Mouse (Mus musculus): ENCODE results near the gene Tnrc6c. TPM values are rescaled to one million over a fixed set of nuclear protein-coding genes. Genes with fewer than 3 reads are reported as not detected.

Gene Tnrc6c
- polyA plus RNA-seq, 1 experiment from 2014 or later = 29.7 TPM

DNA sequence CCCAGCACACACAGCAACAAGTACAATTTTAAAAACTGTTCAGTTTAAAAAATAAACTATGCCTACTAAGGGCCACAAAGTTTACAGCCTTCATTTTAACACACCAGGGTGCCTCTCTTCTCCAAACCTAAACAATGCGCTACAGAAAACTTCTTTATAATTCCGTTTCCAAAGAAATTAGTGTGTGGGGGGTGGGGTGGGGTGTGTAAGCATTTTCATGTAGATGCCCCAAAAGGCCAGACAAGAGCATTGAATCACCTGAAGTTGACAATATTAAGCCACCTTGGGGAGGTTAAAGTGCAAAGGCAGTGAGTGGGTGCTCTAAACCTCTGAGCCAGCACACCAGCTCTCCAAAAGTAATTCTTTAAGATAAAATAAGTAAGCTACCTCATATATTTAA, 24.2 kb upstream of the Tnrc6c start:
- ATAC-seq = no peak
- 43% methylated on average over 2 of the region's 2 CpGs for WGBS
- no peaks in the 10 kb centered on the region for H3K36me3 ChIP-seq (ENCODE audit: control insufficient read depth, insufficient read depth)

DNA sequence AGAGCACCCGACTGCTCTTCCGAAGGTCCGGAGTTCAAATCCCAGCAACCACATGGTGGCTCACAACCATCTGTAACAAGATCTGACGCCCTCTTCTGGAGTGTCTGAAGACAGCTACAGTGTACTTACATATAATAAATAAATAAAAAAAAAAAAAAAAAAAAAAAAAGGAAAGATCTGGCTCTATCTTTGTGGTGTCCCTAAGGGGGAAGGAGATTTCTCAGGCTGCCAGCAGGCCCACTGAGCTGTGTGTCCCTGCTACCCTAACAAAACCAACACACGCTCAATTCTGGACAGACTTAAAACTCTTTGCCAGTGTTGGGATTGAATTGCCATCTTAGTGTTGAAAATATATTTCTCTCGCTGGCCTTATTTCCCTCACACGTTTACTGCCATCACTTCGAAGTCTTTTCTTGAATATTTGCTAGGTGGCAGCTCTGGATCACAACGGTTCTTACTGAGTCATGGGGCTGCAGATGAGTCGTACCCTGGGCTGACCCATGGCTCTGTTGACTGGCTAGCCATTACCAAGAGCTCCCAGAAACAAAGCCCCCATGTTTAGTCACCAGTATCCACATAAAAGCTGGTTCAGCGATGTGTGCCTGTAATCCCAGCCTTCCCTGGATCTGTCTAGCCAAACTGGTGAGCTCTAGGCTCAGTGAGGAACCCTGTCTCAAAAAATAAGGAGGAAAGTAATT, 23.1 kb upstream of the Tnrc6c start:
- 93% methylated on average over 10 of the region's 11 CpGs for WGBS
- no peaks in the 10 kb centered on the region for H3K27me3 ChIP-seq (replicated peaks; ENCODE audit: control insufficient read depth, insufficient read depth, low read length)
- H3K4me2 ChIP-seq (ENCODE audit: low read length) = no peak overlapping the region
- no peak overlapping the region for H3K4me3 ChIP-seq (replicated peaks; ENCODE audit: low read length)
- H3K36me3 ChIP-seq (ENCODE audit: control insufficient read depth, insufficient read depth) = no peaks in the 10 kb centered on the region
- peaks cover 32% of the 10 kb centered on the region for H3K4me1 ChIP-seq (replicated peaks; ENCODE audit: control insufficient read depth, insufficient read depth, low read length)
- ATAC-seq = no peak
- H3K27ac ChIP-seq (ENCODE audit: low read length) = no peak overlapping the region
- no peak overlapping the region for H3K9ac ChIP-seq (replicated peaks; ENCODE audit: low read depth, low read length)
- no peaks in the 10 kb centered on the region for H3K9me3 ChIP-seq (ENCODE audit: control insufficient read depth, low read length)

More for the DNA sequence above, 24.2 kb upstream of the Tnrc6c start:
- Histone ChIP-seq H3K9me3 (ENCODE audit: control insufficient read depth, low read length) (no peaks in the 10 kb centered on the region), H3K27me3 (replicated peaks; ENCODE audit: control insufficient read depth, insufficient read depth, low read length) (no peaks in the 10 kb centered on the region), H3K9ac (replicated peaks; ENCODE audit: low read depth, low read length) (no peak overlapping the region), H3K4me1 (replicated peaks; ENCODE audit: control insufficient read depth, insufficient read depth, low read length) (peaks cover 36% of the 10 kb centered on the region), H3K27ac (ENCODE audit: low read length) (no peak overlapping the region), H3K4me3 (replicated peaks; ENCODE audit: low read length) (no peak overlapping the region), H3K4me2 (ENCODE audit: low read length) (no peak overlapping the region)

DNA sequence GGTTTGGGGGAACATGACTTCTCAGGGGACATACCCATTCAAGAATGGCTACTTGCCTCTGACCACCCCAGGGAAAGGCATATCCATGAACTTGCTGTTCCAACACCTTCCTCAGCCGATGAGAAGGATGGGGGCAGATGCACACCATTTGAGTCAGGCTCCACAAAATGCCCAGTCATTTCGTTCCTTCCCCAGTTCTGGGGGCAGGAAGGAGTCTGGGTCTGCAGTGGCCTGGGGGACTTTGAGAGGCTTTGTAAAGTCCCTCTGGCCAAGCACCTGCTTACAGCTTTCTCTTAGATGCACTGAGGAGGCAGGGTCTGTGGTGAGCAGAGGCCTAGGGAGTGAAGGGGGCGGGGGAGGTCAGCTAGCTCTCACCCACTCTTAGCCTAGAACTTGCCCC, 20.8 kb upstream of the Tnrc6c start:
- Histone ChIP-seq H3K4me1 (replicated peaks; ENCODE audit: control insufficient read depth, insufficient read depth, low read length) (peaks cover 15% of the 10 kb centered on the region), H3K4me3 (replicated peaks; ENCODE audit: low read length) (no peak overlapping the region), H3K9me3 (ENCODE audit: control insufficient read depth, low read length) (no peaks in the 10 kb centered on the region), H3K4me2 (ENCODE audit: low read length) (no peak overlapping the region), H3K9ac (replicated peaks; ENCODE audit: low read depth, low read length) (no peak overlapping the region), H3K36me3 (ENCODE audit: control insufficient read depth, insufficient read depth) (no peaks in the 10 kb centered on the region), H3K27me3 (replicated peaks; ENCODE audit: control insufficient read depth, insufficient read depth, low read length) (no peaks in the 10 kb centered on the region), H3K27ac (ENCODE audit: low read length) (no peak overlapping the region)
- 87% methylated on average over 3 of the region's 3 CpGs for WGBS
- ATAC-seq = no peak

DNA sequence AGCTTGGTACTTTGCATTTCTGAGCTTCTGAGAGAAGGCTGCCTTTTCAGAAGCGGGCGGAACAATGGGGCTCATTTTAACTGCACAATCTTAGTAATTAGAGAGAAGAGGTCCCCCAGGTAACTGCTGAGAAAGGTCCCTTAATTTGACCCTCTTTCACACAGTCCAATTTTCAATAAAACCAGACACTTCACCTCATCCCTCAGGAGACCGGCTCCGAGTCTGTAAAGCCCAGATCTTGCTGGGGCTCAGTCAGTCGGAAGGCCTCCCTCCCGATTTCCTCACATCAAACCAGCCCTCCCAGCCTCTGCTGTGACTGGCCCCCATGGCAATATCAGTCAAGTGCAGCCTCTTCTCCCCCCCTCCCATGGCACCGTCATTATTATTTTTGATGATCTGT, 15.7 kb upstream of the Tnrc6c start:
- Histone ChIP-seq H3K27ac (ENCODE audit: low read length) (no peak overlapping the region), H3K36me3 (ENCODE audit: control insufficient read depth, insufficient read depth) (no peaks in the 10 kb centered on the region), H3K9me3 (ENCODE audit: control insufficient read depth, low read length) (no peaks in the 10 kb centered on the region), H3K27me3 (replicated peaks; ENCODE audit: control insufficient read depth, insufficient read depth, low read length) (no peaks in the 10 kb centered on the region), H3K4me3 (replicated peaks; ENCODE audit: low read length) (no peak overlapping the region), H3K4me2 (ENCODE audit: low read length) (no peak overlapping the region), H3K4me1 (replicated peaks; ENCODE audit: control insufficient read depth, insufficient read depth, low read length) (peaks cover 9% of the 10 kb centered on the region), H3K9ac (replicated peaks; ENCODE audit: low read depth, low read length) (0 out of 2 replicates have a peak overlapping the region, but pooled peaks have one; percentile 9)
- 9% methylated on average over 7 of the region's 7 CpGs for WGBS
- no peak for ATAC-seq

DNA sequence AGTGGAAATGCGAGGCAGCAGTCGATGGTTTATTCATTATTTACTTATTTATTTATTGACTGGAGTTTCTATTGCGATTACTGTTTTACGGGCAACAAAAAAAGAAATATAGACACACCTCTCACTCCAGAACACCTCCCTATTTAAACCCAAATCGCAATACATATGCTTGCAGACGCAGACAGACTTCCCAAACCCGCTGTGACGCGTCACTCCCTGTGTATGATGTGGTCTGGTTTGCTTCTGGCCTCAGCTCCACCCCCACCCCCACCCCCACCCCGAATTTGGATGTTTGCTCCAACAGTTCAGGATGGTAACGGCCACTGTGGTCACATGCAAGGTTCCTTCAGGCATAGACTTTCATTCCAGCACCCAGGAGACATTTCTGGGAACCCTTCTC, 15.3 kb upstream of the Tnrc6c start:
- H3K9ac ChIP-seq (replicated peaks; ENCODE audit: low read depth, low read length) = no peak overlapping the region

DNA sequence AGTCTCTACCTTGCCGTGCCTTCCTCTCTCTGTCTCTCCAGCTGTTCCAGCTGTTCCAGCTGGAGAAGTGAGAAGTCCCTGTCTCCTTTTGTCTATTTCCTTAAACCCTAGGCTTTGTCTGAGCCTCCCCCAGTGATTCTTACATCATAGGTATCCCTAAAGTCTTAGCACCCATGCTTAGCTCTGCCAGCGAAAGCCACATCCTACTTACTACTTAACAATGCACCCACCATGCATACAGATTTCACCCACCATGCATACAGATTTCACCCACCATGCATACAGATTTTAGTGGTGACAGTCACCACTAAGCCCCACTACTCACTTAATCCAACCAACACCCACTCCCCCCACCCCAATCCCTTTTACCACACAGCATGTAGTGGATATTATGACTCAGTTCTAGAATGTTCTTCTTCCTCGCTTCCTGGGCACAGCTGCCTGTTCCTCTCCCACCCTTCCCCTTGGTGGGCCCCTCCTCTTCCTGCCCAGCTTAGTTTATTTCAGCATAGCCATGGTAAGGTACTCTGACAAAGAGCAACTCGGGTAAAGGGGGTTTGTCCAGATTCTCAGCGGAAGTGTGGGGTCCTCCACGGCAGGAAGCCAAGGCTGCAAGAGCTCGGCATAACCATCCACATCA, 14.6 kb upstream of the Tnrc6c start:
- Histone ChIP-seq H3K4me3 (replicated peaks; ENCODE audit: low read length) (no peak overlapping the region), H3K36me3 (ENCODE audit: control insufficient read depth, insufficient read depth) (no peaks in the 10 kb centered on the region), H3K4me1 (replicated peaks; ENCODE audit: control insufficient read depth, insufficient read depth, low read length) (peaks cover 9% of the 10 kb centered on the region), H3K27me3 (replicated peaks; ENCODE audit: control insufficient read depth, insufficient read depth, low read length) (no peaks in the 10 kb centered on the region), H3K4me2 (ENCODE audit: low read length) (no peak overlapping the region), H3K9ac (replicated peaks; ENCODE audit: low read depth, low read length) (no peak overlapping the region), H3K27ac (ENCODE audit: low read length) (no peak overlapping the region), H3K9me3 (ENCODE audit: control insufficient read depth, low read length) (no peaks in the 10 kb centered on the region)
- no peak for ATAC-seq
- WGBS = 81% methylated on average over 7 of the region's 7 CpGs

More for the DNA sequence above, 15.3 kb upstream of the Tnrc6c start:
- Histone ChIP-seq H3K4me3 (replicated peaks; ENCODE audit: low read length) (no peak overlapping the region), H3K27ac (ENCODE audit: low read length) (no peak overlapping the region), H3K9me3 (ENCODE audit: control insufficient read depth, low read length) (no peaks in the 10 kb centered on the region), H3K27me3 (replicated peaks; ENCODE audit: control insufficient read depth, insufficient read depth, low read length) (no peaks in the 10 kb centered on the region), H3K36me3 (ENCODE audit: control insufficient read depth, insufficient read depth) (no peaks in the 10 kb centered on the region), H3K4me2 (ENCODE audit: low read length) (no peak overlapping the region), H3K4me1 (replicated peaks; ENCODE audit: control insufficient read depth, insufficient read depth, low read length) (peaks cover 9% of the 10 kb centered on the region)
- 65% methylated on average over 11 of the region's 11 CpGs for WGBS
- no peak for ATAC-seq

DNA sequence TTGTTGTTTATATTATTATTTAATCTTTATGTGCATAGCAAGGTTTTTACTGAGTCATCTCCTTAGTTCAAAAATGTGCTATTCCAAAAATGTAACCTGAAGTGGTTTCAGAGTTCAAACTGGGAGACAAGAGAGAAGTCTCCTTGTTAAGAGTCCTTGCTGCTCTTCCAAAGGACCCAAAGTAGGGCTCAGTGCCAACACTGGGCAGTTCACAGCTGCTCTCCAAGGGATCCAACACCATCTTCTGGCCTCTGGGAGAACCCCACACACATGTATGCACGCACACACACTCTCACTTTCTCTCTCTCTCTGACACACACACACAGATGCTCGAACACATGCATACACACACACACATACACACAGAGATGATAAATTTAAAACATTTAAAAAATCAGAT, 11.9 kb upstream of the Tnrc6c start:
- no peaks in the 10 kb centered on the region for H3K9me3 ChIP-seq (ENCODE audit: control insufficient read depth, low read length)
- peaks cover 10% of the 10 kb centered on the region for H3K4me1 ChIP-seq (replicated peaks; ENCODE audit: control insufficient read depth, insufficient read depth, low read length)
- no peaks in the 10 kb centered on the region for H3K27me3 ChIP-seq (replicated peaks; ENCODE audit: control insufficient read depth, insufficient read depth, low read length)
- no peak overlapping the region for H3K9ac ChIP-seq (replicated peaks; ENCODE audit: low read depth, low read length)
- no peak overlapping the region for H3K4me2 ChIP-seq (ENCODE audit: low read length)
- H3K36me3 ChIP-seq (ENCODE audit: control insufficient read depth, insufficient read depth) = no peaks in the 10 kb centered on the region
- ATAC-seq = no peak
- no peak overlapping the region for H3K4me3 ChIP-seq (replicated peaks; ENCODE audit: low read length)
- no peak overlapping the region for H3K27ac ChIP-seq (ENCODE audit: low read length)
- WGBS = 74% methylated on average over 2 of the region's 2 CpGs

DNA sequence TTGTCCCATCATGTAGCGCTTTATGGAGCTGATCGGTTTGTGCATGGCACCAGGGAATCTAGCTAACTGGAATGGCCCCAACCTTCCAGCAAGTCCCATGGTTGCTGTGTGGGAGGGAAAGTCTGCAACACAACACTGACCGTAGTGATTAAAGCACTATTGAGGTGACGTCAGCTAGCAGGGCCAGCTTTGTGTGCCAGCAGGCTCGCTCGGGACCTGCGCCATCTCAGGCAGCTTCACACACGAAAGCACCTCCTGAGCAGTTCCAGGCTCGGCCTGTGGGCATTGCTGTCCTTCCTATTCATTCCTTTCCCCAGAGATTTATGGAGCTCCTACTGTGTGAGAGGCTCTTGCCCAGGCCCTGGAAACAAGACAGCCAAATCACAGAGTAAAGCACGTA, 10.8 kb upstream of the Tnrc6c start:
- Histone ChIP-seq H3K27ac (ENCODE audit: low read length) (no peak overlapping the region), H3K9ac (replicated peaks; ENCODE audit: low read depth, low read length) (no peak overlapping the region), H3K4me1 (replicated peaks; ENCODE audit: control insufficient read depth, insufficient read depth, low read length) (peaks cover 12% of the 10 kb centered on the region), H3K9me3 (ENCODE audit: control insufficient read depth, low read length) (no peaks in the 10 kb centered on the region), H3K4me3 (replicated peaks; ENCODE audit: low read length) (no peak overlapping the region), H3K4me2 (ENCODE audit: low read length) (no peak overlapping the region), H3K36me3 (ENCODE audit: control insufficient read depth, insufficient read depth) (no peaks in the 10 kb centered on the region), H3K27me3 (replicated peaks; ENCODE audit: control insufficient read depth, insufficient read depth, low read length) (no peaks in the 10 kb centered on the region)
- WGBS = 43% methylated on average over 10 of the region's 10 CpGs
- peak; percentile 43; the same call in 1 of the 2 replicates for ATAC-seq

DNA sequence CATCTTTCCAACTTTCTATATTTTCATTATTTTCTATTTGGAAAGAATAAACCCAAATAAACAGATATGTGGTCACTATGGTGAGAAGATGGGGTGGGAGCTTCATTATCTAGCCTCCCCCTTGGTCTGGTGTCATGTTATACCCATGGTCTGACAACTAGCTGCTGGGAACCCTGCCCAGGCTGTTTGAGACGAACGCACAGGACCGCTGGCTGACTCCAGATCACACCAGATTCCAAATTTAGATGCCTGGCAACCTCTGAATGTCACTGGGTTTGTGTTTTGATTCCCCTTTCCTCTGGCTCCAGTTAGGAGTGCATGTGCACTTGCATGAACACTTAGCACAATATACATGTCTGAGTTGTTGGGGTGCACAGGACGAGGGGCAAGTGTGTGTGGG, 7.3 kb upstream of the Tnrc6c start:
- no peak overlapping the region for H3K4me2 ChIP-seq (ENCODE audit: low read length)
- H3K27me3 ChIP-seq (replicated peaks; ENCODE audit: control insufficient read depth, insufficient read depth, low read length) = no peaks in the 10 kb centered on the region
- H3K27ac ChIP-seq (ENCODE audit: low read length) = no peak overlapping the region
- 44% methylated on average over 4 of the region's 4 CpGs for WGBS
- H3K36me3 ChIP-seq (ENCODE audit: control insufficient read depth, insufficient read depth) = no peaks in the 10 kb centered on the region
- H3K9me3 ChIP-seq (ENCODE audit: control insufficient read depth, low read length) = no peaks in the 10 kb centered on the region
- ATAC-seq = no peak
- H3K4me1 ChIP-seq (replicated peaks; ENCODE audit: control insufficient read depth, insufficient read depth, low read length) = peaks cover 7% of the 10 kb centered on the region
- no peak overlapping the region for H3K4me3 ChIP-seq (replicated peaks; ENCODE audit: low read length)
- no peak overlapping the region for H3K9ac ChIP-seq (replicated peaks; ENCODE audit: low read depth, low read length)
